Comparison of ENCODE assay signal across 29 mouse cellular contexts in the genomic region with DNA sequence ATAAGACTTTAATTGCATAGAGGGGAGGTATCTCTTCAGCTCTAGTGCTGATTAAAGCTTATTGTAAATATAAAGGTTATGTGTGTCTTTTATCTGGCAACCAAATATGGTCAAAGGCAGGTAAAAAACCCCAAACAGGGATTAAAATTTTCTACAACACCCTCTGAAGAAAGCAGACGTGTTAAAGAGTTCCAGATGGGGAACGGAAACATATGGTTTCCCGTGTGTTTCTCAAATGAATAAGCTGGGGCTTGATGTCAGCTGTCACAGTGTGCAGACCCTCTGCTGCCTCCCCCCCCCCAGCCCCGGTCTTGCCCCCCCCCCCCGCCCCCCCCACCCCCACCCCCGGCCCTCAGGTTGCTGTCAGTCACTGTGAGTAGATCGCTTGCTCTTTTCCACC. TPM values are rescaled to one million over a fixed set of nuclear protein-coding genes. Genes with fewer than 3 reads are reported as not detected.
DNase-seq lines count a peak whose midpoint lies in the region; ATAC-seq and TF ChIP-seq lines count a peak whose summit lies in the region.
"Had no signal": no experiment of that assay in that cellular context is flagged by ENCODE, and none has a peak within 500 bp of the region (broad histone marks: within the 10 kb centered on the region; RNA-seq: fewer than 3 reads in every experiment).

No protein-coding gene starts in this region.

- peak; percentile 46 for DNase-seq in forebrain, embryonic 14.5 days (ENCODE audit: low spot score)
- no peak for DNase-seq in forebrain, embryonic 11.5 days (ENCODE audit: low spot score)
- DNase-seq in thymus, postnatal 0 days (ENCODE audit: low spot score), result peak; percentile 67
- no peak for DNase-seq in thymus, postnatal 10 days (ENCODE audit: low spot score in 2 of 2)
- peak; percentile 61 for DNase-seq in forelimb bud, embryonic 11.5 days (ENCODE audit: low read depth, low spot score)
- no peak for DNase-seq in left cerebral cortex, adult 2 months (ENCODE audit: extremely low spot score in 1 of 2, low spot score in 2 of 2)
- DNase-seq: adrenal gland, postnatal 10 days; B cell, adult 2 months; cerebellum, adult 11 months; cerebellum, adult 9-10 months; cerebellum, postnatal 36 days; gastrocnemius, postnatal 14 days; heart, adult 11 months; heart, postnatal 4 days; kidney, postnatal 14 days; layer of hippocampus, adult 9-11 months; liver, embryonic 13.5 days; lung, adult 18-20 months; lung, postnatal 4 days; right cerebral cortex, postnatal 14 days had no signal

- H3K27me3 ChIP-seq in forebrain, embryonic 14.5 days (replicated peaks; ENCODE audit: control insufficient read depth, insufficient read depth, low read length), result no peaks in the 10 kb centered on the region
- H3K27me3 ChIP-seq in forebrain, embryonic 11.5 days (ENCODE audit: control insufficient read depth, insufficient read depth, low read length), result no peaks in the 10 kb centered on the region
- H3K27me3 ChIP-seq: embryonic facial prominence, embryonic 12.5 days; hindbrain, embryonic 13.5 days; limb, embryonic 15.5 days; liver, embryonic 13.5 days; megakaryocyte, embryonic 14.5 days; midbrain, embryonic 12.5 days; Patski had no signal

- no peak overlapping the region; the same call in 1 of the 2 replicates for H3K27ac ChIP-seq in forebrain, embryonic 14.5 days (ENCODE audit: low read depth, low read length)
- no peak overlapping the region for H3K27ac ChIP-seq in forebrain, embryonic 11.5 days (ENCODE audit: low read depth, low read length)
- no peak overlapping the region for H3K27ac ChIP-seq in left cerebral cortex, adult 2 months
- H3K27ac ChIP-seq: embryonic facial prominence, embryonic 12.5 days; hindbrain, embryonic 13.5 days; limb, embryonic 15.5 days; liver, embryonic 13.5 days; midbrain, embryonic 12.5 days had no signal

- 49% methylated on average over 6 of the region's 7 CpGs for WGBS in forebrain, embryonic 14.5 days
- WGBS in forebrain, embryonic 11.5 days, result 70% methylated on average over 5 of the region's 7 CpGs

- no peak for TF ChIP-seq CTCF in left cerebral cortex, adult 2 months (IDR thresholded peaks at IDR 0.05)

- no peak for ATAC-seq in forebrain, embryonic 14.5 days
- no peak for ATAC-seq in forebrain, embryonic 11.5 days (replicated peaks; ENCODE audit: low FRiP score)
- ATAC-seq: intestine, postnatal 0 days; lung, postnatal 0 days; Patski had no signal

- no peak overlapping the region for H3K4me2 ChIP-seq in forebrain, embryonic 14.5 days (ENCODE audit: low read length)
- H3K4me2 ChIP-seq in forebrain, embryonic 11.5 days (ENCODE audit: low read depth, low read length, severe bottlenecking), result no peak overlapping the region
- H3K4me2 ChIP-seq: embryonic facial prominence, embryonic 12.5 days; heart, embryonic 11.5 days; hindbrain, embryonic 13.5 days; limb, embryonic 15.5 days; liver, embryonic 13.5 days; midbrain, embryonic 12.5 days had no signal

- no peaks in the 10 kb centered on the region for H3K36me3 ChIP-seq in forebrain, embryonic 14.5 days (ENCODE audit: control insufficient read depth, insufficient read depth, low read length)
- no peaks in the 10 kb centered on the region for H3K36me3 ChIP-seq in forebrain, embryonic 11.5 days (ENCODE audit: control insufficient read depth, insufficient read depth, low read length)
- H3K36me3 ChIP-seq: embryonic facial prominence, embryonic 12.5 days; hindbrain, embryonic 13.5 days; limb, embryonic 15.5 days; liver, embryonic 13.5 days; midbrain, embryonic 12.5 days had no signal

- no peaks in the 10 kb centered on the region for H3K9me3 ChIP-seq in forebrain, embryonic 14.5 days (replicated peaks; ENCODE audit: control insufficient read depth, low read length)
- H3K9me3 ChIP-seq in forebrain, embryonic 11.5 days (ENCODE audit: control insufficient read depth, low read length), result no peaks in the 10 kb centered on the region
- H3K9me3 ChIP-seq: embryonic facial prominence, embryonic 12.5 days; limb, embryonic 15.5 days; liver, embryonic 13.5 days; midbrain, embryonic 12.5 days had no signal

- H3K9ac ChIP-seq in forebrain, embryonic 14.5 days (ENCODE audit: low read length), result no peak overlapping the region
- H3K9ac ChIP-seq in forebrain, embryonic 11.5 days (ENCODE audit: low read length), result no peak overlapping the region
- H3K9ac ChIP-seq: embryonic facial prominence, embryonic 12.5 days; hindbrain, embryonic 13.5 days; limb, embryonic 15.5 days; liver, embryonic 13.5 days; midbrain, embryonic 12.5 days had no signal

- H3K4me1 ChIP-seq in forebrain, embryonic 14.5 days (ENCODE audit: control insufficient read depth, insufficient read depth, low read length), result no peaks in the 10 kb centered on the region
- H3K4me1 ChIP-seq in forebrain, embryonic 11.5 days (replicated peaks; ENCODE audit: control insufficient read depth, insufficient read depth, low read length), result no peaks in the 10 kb centered on the region
- H3K4me1 ChIP-seq: limb, embryonic 15.5 days; megakaryocyte, embryonic 14.5 days had no signal

- H3K4me3 ChIP-seq in forebrain, embryonic 14.5 days (ENCODE audit: low read depth, low read length), result no peak overlapping the region
- no peak overlapping the region for H3K4me3 ChIP-seq in forebrain, embryonic 11.5 days (ENCODE audit: low read depth, low read length)
- H3K4me3 ChIP-seq in left cerebral cortex, adult 2 months, result no peak overlapping the region
- H3K4me3 ChIP-seq: embryonic facial prominence, embryonic 12.5 days; hindbrain, embryonic 13.5 days; limb, embryonic 15.5 days; liver, embryonic 13.5 days; megakaryocyte, embryonic 14.5 days; midbrain, embryonic 12.5 days had no signal

- intact Hi-C loops in left cerebral cortex, adult 2 months (cut with DNase I), result no loop called here

RNA-seq across cellular contexts. Expression of gene Bicdl1, which starts 24.1 kb away (rescaled TPM):
- polyA plus RNA-seq in forebrain, embryonic 14.5 days (2014; fragmentation: Nextera tagmentation; extraction: Ambion mirVana), result 16.0 and 21.8 TPM in 2 replicates
- polyA plus RNA-seq in forebrain, embryonic 11.5 days (2014; fragmentation: Nextera tagmentation; extraction: Ambion mirVana), result 11.1 and 13.2 TPM in 2 replicates
- polyA plus RNA-seq in thymus, postnatal 0 days (2015; fragmentation: Nextera tagmentation; extraction: Ambion mirVana), result 16.9 and 19.4 TPM in 2 replicates
- 100 to 1,000 TPM; 164 to 172 TPM for total RNA-seq in left cerebral cortex, adult 2 months (2021)

Comparison
In these comparisons a context has a peak if more than half of its experiments do, and no peak if none do; other contexts are left out.
1. DNase-seq: peak in forebrain, embryonic 14.5 days (single experiment), thymus, postnatal 0 days (single experiment) and forelimb bud, embryonic 11.5 days (single experiment); none in forebrain, embryonic 11.5 days (single experiment), thymus, postnatal 10 days (0 of 2) and left cerebral cortex, adult 2 months (0 of 2).